Mouse (Mus musculus) thymus, postnatal 14 days (tissue): Measurements from ENCODE around the gene Nr5a2.

Experiments
- DNase-seq: peaks from one replicate; pipeline ENCODE4 v3.0.0; 2021

The Nr5a2 gene

DNA sequence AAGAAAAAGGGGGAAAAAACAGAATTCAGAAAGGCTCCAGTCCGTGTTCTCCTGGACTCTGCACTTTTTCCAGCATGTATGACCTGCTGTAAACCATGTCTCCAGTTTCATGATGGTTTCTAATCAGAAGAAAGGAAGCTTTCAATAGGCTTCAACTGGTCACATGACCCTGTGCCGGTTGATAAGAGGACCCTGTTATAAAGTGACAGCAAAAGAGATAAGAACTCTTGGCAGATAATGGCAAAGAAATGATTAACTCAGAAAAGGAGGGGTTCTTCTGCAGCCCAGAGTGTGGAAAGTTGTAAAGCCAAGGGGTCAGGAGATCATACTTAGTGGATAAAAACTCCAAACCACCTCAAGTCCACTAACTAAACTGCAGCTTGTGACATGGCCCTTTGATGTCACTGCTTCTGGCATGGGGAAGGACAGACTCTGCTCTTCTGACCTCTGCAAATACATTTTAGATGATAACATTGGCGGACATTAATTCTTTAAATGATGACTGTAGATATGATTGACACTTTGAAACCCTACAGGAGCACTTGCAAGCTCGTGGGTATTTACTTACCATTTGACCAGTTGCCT lies at the start of gene Nr5a2:
TSS of gene Nr5a2 (minus strand) at position 21 of the 585 bp plus-strand sequence.
- DNase-seq, result no peak

DNA sequence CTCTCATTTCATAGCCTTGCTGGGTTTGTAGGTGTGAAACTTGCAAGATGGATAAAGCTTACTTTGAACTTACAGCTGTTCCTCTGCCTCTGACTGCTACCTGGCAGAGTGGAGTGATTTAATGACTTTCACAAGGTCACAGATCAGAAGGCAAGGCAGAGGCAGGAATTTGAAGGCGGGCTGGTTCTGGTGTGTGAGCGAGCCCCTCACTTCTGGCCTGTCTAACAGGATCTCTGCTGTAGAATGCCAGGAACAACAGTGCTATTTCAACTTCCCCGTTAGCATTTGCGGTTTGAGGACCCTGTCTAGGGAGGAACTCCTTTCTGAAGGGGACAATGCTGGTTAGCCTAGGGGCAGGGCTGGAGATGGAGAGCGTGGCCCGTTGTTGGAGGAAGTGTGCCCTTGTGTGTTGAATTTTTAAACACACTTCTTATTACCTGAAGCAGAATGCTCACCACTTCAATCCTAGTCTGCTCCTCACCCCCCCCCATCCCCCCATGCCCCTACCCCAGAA lies 48.5 kb upstream of the Nr5a2 start:
- DNase-seq, result no peak

DNA sequence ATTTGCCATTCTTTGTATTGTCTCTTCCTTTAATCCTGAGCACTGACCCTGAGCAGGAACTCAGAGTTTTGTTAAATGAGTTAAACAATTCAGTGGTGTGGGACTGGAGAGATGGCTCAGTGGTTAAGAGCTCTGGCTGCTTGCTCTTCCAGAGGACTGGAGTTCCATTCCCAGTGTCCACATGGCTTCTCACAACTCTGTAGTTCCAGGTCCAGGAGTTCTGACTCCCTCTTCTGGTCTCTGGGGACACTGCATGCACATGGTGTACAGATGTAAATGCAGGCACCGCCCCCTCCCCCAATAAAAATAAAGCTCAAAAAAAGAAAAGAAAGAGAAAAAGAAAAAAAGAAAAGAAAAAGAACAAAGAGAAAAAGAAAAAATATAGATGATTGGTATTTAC lies 43.6 kb upstream of the Nr5a2 start:
- DNase-seq, result no peak

DNA sequence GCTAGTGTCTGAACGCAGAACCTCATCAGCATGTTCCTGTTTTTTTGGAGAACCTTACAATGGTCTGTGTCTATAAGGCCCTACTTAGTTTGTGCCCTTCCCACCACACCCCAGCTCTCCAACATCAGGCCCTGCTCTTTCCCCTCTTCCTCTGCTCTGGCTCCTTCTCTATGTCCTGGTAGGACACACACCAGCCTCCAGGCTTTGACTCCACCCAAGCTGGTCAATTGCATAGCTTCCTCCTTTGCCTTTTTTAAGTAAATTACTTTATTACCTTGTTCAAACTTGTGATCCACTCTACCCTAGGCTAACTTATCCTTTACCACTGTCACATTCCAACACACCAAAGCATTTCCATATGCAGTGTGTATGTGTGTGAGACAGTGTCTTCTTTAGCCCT lies 42.9 kb upstream of the Nr5a2 start:
- no peak for DNase-seq

DNA sequence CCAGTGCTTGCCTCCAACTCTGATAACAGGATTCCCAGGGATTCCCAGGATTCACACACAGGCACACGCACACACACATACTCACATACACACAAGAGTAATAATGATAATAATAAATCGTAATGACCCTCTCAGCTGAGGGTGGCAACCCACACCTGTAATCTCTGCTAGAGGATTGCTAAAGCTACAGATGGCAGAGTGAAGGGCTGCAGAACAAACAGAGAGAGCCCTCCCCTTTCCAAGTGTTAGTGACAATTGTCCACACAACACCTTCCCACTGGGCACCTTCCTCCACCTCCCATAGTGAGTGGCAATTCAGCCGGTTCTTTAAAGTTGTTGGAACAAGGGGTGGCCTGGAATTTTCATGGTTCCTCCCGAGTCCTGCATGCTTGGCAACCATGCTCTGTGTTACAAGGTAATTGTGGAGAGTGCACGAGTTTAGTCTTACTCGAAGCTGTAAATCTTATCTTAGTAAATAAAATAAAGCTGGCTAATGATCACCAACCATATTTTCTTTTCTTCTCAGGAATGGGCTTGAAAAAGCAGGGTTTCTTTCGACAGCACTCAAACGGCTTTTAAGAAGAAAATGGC lies 31.6 kb upstream of the Nr5a2 start:
- no peak for DNase-seq

DNA sequence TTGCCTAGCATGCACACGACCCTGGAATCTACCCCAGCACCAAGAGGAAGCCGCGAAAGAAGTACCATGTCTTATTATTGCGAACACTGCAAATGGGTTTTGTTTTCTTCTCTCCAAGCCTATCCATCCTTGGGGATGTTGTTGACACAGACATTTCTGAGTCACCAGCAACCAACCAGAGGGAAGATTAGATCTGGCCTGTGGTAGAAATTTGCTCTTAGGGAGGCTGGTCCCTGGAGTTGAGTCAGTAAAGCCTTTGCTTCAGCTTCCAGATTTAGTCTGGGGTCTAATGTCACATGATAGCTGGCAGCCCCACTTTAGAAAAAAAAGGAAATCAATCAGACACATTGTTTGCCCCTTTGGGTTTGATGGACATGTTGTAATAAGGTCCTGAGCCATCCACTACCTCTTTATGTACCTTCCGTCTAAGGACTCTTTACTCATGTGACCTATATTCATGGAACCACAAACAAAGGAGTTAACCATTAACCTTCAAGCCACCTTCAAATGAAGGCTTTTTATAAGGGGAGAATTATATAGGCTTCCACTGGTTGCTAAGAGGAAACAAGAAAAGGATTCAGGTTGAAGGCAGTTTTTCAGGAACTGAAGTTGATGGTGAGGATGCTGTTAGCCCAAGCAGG lies 20.1 kb upstream of the Nr5a2 start:
- no peak for DNase-seq

DNA sequence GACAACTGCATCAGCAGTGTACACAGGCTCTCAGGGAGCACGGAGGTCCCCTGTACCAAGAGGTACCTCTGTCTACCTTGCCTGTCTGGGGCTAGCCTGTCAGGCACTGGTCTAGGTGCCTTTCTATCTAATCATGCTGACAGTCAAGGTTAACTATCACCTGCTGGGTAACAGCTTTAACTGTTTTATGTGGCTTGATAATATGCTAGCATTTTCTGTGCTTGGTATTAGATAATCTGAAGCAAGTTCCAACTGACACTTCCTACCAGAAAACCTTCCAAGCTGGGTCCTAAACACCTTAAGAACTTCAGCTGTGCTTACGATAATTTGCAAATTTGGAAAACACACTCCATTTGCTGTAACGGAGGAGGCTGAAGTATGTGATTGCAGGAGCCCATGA lies 17.6 kb upstream of the Nr5a2 start:
- no peak for DNase-seq

DNA sequence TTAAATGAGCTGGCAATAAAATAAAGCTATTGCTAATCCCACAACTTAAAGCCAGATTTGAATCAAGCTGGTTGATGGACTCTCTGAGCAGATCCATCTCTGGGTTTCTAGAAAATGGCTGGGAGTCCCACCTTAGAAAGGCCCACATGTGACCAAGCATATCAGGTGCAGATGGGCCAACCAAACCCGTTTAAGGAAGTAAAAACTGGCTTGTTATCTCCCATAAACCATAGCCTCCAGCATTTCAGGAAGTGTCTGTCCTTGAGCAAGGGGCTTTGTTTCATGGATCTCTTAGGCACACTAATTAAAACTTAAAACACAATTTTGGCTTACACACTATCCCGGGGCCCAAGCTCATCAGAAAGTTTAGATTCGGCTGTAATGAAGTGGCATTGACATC lies 13.8 kb upstream of the Nr5a2 start:
- DNase-seq, result no peak

DNA sequence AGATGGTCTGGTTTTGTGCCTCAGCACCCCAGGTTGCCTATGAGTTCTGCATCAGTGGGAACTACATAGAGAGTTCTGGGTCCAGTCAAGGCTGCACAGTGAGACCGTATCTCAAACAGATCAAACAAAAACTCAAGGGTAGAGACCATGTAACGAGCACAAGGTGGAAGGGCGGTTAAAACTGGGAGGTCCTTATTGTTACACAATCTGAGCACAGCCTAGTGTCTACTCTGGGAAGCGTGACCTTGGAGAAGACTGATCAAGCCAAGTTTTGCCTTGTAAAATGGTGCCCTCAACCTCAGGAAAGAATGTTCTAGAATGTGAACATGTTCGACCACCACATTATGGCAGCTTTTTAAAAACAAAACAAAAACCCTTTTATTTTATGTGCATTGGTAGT lies 12.8 kb upstream of the Nr5a2 start:
- no peak for DNase-seq

DNA sequence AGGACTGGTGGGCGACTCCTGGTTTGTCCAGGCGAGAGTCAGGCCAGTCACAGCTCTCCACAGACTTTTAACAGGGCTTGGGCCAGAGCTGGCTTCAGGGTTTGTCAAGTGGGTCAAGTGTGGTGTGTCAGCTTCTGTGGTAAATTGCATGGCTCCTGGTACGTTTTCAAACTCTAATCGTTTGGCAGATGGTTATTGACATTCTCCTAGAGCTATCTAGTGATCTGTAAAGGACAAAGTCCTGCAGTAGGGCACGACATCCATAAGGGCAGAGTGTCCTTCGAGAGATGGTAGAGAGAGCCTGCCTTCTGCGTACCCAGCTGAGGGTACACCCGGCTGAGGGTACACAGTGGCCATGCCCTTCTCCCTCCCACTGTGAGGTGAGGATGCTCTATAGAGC lies 10.7 kb upstream of the Nr5a2 start:
- DNase-seq, result no peak

DNA sequence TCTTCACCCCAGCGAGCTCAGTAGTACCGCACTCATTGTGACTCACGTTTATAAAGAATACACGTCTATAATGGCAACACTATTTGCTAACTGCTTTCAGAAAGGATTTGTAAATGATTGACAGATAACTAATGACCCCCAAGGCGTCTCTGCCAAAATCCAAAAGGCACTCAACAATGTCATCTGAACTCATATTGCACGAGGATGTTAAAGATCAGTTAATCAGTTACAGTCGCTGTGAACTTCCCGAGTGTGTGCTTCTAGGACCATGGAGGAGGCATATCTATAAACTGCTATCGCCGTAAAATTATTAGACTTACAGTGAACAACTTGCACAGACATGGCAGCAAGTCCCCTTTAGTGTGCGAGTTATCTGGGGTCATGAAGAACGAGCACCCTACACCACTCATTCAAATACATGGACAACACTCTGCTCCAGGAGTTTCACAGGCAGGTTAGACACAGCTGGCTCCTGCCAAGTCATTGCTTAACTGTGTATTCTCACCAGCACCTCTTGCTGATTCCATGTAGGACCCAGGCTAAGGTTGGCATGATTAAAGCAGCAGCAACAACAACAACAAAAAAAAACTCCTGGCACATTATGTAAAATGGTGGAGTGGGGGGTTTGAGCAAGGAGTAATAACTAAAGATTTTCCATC lies 6.6 kb upstream of the Nr5a2 start:
- DNase-seq, result no peak

DNA sequence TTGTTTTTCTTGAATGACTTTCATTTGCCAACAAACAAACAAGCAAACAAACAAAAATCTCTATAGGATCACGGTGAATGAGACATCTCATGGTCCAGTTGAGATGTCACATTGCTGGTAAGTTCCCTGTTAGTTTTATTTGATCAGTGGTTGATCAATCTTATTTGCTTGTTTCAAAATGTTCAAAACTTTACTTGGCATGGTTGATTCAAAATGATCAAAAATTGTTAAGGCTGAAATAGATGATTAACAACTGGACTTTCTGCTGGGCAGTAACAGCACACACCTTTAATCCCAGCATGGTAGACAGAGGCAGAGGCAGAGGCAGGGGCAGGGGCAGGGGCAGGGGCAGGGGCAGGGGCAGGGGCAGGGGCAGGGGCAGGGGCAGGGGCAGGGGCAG lies 757 bp downstream of the Nr5a2 start:
- no peak for DNase-seq

DNA sequence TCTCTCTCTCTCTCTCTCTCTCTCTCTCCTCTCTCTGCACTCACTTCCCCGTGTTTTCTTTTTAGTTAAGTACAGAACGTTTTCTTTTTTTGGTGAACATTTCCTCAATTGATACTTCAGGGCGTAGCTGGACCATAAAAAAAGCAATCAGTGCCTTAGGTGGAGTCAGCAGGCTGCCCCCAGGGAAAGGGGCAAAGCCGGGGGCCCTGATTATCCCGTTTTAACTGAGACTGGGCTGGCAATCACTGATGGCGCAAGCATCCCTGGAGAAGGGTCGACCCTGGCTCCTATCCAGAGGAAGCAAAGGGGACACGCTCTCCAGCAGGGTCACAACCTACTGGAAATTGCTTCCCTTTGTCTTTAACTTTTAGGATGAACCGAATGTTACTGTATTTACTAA lies 1.6 kb downstream of the Nr5a2 start:
- no peak for DNase-seq

DNA sequence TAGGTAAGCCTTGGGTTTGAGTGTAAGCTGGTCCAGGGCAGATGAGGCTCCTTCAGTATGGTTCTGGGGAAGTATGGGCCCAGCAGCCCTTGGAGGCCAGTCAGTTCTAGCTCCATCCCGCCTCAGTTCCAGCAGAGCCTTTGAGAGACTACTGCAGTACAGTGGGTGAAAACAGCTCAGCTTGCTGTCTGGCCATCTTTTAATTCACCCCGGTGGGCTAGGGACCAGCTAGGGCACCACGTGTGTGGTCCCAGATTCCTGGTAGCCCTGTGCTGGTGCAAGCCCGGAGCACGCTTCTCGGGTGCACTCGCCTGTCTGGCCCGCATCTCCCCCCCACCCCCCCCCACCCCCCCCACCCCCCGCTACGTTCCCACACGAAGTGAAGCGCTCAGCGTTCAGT lies 2.1 kb downstream of the Nr5a2 start:
- no peak for DNase-seq

DNA sequence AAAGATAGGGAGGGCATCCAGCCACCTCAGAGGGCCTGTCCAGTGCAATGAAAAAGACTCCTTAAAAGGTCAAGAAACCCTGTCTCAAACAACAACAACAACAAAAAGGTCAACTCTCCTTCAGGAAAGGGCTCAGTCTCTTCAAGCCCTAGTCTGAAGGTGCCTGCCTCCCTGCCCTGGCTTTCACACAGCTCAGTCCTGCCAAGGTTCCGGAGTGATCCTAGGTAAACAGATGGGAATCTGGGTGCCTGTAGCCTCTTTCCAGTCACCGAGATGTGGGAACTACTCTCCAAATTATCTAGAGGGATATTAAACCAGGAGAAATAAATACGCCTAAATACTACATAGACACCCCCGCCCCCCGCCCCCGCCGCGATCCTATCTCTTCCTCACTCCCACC lies 2.6 kb downstream of the Nr5a2 start:
- DNase-seq, result no peak

DNA sequence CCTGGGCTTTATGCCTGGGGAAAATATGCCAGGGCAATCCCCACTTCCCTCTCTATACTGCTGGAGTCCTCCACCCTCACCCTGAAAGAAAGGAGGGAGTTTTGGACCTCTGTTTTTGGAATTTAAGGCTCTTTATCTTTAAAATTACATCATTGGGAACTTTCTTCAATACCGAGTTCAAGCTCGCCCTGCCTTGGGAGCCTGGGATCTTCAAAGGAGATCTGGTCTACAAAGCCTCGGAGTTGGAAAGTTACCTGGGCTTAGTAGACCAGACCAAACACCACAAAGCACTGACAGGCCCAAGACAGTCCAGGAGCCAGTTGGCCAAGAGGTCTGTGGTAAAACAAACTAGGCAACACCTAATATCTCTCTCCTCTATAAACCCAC lies 6.1 kb downstream of the Nr5a2 start:
- DNase-seq, result no peak

DNA sequence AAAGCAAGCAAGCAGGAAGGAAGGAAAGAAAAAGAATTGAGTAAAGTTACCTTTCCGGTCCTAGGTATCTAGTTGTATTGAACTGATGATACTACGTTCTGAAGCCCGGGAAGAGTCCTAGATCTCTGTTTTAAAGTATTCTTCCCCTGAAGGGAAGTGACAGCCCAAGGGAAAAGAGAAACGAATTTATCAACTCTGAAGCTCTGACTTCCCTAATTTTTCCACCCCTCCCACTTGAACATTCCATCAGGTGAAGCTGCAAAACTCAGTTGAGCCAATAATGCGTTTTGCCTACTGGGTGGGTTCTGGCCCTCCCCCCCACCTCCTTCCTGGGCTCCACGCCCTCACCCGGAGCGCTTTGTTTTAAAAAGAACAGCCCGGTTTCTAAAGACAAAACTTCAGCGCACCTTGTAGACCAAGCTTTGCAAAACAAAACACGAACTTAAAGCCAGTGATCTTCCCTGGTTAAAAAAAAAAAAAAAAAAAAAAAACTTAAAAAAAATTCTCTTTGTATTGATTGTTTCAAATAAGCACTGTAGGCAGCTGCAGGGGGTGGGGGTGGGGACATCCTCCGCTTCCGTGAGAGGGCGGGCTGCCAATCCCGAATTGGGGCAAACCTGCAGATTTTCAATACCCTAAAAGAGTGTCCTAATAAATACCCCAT lies 6.7 kb downstream of the Nr5a2 start:
- no peak for DNase-seq

DNA sequence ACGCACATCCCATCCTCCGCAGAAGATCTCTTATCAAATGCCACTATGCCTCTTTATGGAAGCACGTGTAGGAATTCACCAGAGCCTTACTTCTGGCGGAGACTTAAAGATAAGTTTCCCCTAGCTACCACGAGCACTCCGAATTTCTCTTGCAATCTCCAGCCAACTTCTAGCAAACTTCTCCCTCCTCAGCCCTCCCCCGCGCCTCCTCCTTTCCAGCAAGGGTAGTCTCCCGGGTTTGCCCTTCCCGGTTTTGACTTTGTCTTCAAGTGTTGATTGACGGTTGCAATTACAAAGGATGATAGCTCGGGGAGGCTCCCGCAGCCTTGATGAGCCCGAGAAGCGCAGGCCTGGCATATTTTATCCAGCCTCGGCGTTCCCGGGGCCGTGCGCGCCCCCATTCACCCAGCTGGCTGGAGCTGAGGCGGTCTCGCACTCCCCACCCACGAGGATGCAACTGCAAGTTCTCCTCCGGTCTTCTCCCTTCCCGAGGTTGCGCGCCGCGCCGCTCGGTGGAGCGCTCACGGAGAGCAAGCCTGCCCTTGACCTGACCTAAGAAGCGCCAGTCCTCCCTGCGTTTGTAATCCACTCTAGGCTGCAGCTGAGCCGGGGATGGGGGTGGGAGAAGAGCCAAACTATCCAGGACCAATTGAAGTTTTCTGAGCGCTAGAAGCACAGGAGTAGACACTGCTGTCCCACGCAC lies 7.5 kb downstream of the Nr5a2 start:
- no peak for DNase-seq

DNA sequence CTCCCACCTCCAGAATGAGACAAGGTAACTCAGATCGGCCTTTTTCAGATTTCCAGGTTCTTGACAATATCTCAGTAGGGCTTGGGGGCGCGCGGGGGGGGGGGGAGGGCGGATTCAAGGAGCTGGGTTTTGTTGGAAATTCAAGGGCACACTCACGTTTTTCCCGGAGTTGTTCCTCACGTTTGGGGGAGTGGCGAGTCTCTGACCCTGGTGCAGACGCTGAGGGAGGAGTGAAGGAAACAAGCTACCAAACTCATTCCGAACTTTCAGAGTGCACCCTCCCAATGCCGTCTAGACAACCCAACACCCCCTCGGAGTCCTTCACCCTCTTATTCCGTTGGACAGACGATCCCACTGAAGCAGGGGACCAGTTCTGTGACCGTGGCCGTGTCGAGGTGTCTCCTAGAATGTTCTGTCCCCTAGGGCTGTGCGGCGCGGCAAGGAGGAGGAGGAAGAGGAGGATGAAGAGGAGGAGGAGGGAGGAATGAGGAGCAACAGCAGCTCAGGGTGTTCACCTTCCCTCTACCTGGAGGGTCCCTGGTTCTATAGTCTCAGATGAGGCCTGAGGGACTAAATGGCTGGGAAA lies 8.2 kb downstream of the Nr5a2 start:
- no peak for DNase-seq

DNA sequence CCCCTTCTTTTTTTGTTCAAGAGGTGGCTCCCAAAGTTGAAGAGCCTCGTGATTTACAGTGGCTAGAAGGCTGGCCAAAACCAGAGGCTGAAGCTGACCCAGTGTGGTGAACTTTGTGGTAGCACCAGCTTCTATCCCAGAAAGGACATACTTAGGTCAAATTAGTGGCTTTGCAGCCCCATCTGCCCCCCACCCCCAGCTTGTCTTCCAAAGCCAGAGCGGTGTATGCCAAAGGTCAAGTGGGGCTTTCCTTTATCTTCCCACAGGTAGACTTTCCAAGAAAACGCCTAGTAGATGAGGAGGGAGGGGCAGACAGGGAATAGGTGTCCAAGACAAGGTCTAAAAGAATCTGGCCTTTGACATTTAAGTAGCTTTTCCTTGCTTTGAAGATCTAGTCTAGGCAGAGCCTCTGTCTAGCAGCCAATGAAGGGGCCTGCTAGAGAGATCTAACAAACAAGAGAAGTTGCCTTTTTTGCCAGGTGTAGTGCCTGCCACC lies 9.0 kb downstream of the Nr5a2 start:
- DNase-seq, result no peak

DNA sequence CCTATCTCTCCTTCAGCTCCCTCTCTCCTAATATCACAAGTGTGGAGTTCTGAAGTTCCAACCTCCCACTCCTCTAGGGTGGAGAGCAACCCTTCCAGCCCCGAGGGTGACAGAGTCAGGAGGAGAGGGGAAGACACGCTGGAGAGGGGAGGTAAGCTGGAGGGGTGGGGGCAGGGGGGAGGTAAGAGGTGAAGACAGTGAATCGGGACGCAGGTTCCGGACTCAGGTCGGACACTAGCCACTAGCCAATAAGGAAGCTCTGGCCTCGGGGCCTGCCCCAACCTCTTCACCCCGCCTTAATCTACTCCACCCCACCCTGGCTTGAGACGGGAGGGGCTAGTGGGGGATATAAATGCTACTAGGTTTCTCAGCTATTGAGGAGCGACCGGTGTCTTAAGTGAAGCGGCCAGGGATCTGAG lies 10.9 kb downstream of the Nr5a2 start:
- no peak for DNase-seq

DNA sequence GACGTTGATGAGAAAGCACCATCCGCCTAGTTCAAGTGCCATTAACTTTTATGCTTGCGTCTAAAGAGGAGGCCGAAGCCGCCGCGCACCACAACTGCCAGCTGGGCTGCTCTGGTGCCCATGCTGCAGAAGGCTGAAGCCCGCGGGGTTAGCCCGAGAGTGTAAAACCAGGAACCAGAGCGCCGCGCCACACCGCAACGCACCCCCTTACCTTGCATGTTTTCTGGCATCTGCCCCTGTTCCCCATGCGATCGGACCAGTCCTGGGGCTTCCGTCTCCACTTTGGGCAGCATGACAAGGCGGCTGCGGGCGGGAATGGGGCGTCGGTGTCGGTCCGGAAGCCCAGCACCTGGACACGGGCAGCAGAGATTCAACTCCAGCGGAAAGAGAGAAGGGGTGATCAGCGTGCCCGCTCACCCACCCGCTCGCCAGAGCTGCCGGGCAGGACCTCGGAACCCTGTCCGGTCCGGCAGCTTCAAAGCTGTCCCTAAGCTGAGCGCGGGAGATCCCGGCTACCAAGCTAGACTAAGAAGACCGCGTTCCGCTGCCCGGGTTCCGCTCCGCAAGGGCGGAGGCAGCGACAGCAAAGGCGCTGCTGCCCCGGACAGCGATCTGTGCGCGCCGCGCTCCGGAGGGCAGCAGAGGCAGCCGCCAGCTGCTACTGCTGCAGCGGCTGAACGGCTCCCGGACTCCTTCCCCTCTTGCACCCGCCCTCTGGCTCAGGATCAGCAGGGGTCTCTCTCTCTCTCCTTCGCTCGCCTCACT lies 11.6 kb downstream of the Nr5a2 start:
- no peak for DNase-seq
